Mouse (Mus musculus) R1 (cell line): ENCODE data around the gene Eme2.

Experiments
- DNase-seq: peaks from one replicate; pipeline ENCODE4 v3.0.0-alpha.2; 2018; ENCODE audit warnings: low read depth, low spot score

The Eme2 gene

DNA sequence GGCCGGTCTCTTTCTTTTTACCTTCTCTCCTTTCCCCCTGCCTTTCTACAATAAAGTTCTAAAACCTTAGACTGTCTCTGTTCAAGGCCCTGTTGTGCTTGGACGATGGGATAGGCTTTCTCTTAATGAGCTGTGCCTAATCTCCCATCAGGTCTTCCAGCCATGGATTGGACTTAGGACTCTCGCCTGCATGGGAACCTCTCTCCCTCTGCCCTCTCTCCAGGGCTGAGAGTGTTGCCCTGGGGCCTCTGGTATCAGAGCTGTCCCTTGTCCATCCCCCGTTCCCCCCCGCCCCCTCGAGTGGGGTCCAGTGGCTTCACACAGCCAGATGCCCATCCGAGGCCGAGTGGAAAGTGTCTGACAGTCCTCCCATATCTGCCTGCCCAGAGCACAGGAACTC is 19.9 kb downstream of the Eme2 start:
- no peak for DNase-seq

DNA sequence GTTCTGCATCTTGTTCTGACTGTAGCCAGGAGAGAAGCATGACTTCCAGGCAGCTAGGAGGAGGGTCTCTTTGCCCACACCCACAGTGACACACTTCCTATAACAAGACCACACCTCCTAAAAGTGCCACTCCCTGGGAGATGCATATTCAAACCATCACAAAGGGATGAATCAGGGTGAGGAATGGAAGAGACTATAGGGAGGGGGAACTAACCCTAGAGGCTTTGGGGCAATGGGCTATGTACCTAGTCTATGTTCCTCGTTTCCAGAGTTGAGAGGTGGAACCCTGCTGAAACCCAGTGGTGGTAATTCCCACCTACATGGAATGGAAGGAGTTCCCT is 20.5 kb downstream of the Eme2 start:
- DNase-seq: peak; percentile 96

DNA sequence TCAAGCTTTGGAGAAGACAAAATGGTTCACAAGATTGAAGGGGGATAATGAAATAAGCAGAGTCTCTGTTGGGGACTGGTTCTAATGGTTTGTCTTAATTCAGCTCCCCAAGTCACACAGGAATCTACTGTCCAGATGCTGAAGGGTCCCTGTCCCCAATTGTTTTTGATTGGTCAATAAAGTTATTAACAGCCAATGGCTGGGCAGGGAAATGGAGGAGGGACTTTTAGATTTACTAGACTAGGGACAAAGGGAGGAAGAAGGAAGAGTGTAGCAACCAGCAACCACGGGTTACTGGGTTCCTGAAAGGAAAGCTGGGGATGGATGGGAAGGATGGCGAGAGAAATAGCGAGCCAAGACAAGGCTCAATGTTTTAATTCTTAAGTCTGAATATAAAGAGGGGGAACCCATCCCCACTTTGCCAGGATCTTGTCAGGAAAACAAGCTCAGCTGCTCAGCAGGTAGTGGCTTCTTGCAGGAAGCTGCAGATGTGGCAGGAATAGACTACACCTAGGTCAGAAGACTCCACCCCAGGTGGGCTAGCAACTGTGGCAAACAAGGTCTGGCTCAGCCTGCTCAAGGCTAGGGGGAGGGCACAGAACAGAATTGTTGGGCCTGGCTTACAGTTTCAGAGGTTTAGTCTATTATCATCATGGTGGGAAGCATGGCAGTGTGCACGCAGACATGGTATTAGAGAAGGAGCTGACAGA is 21.0 kb downstream of the Eme2 start:
- peak; percentile 93 for DNase-seq

DNA sequence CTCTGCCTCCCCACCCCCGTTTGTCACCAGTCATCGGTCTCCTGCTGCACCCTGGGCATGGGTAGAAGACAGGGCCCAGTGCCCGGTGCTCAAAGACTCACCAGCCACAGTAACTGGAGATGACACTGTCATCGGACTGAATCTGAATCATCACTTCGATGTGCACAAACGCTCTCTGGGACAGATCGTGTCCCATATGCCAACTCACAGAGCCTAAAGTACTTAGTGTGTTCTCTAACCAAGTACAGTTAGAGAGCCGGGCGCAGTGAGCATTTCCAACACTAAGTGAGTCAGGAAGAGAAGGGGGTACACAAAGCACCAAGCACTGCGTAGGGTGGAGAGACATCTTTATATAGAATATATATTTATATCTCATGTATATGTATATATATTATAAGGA is 27.0 kb downstream of the Eme2 start:
- no peak for DNase-seq

DNA sequence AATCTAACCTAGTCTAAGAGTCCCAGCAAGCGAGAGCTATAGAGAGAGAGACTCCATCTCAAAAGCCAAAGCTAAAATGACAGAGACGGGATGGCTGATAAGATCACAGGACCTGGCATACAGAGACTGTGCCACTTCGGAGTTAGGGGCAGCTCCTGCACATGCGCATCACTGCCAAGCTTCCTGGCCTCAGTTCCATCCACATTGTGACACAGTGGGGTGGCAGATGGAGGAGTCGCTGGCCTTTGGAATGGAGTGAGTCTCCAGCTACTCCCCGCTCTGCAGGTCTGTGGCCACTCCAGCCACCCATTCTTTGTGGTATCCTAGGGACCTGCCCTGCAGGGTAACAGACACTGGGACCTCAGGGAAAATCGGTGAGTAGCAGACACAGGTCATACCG is 29.1 kb downstream of the Eme2 start, which contains the start of gene Igfals:
Gene Igfals (plus strand): TSS at position 222 of the 400 bp plus-strand sequence.
- no peak for DNase-seq

DNA sequence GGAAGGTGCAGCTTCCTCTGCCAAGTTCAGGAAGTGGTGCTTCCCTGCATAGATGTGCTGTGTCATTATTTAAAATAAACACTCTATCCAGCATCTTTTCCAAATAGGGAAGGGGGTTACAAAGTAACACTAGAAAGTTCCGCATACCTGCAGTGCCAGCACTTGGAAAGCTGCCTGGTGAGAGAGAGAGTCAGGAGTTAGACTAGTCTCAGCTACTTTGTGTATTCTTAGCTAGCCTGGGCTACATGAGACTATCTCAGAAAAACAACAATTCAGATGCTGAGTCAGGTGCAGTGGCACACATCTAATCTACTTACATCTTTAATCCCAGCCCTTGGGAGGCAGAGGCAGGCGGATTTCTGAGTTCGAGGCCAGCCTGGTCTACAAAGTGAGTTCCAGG is 33.1 kb downstream of the Eme2 start:
- DNase-seq: no peak

DNA sequence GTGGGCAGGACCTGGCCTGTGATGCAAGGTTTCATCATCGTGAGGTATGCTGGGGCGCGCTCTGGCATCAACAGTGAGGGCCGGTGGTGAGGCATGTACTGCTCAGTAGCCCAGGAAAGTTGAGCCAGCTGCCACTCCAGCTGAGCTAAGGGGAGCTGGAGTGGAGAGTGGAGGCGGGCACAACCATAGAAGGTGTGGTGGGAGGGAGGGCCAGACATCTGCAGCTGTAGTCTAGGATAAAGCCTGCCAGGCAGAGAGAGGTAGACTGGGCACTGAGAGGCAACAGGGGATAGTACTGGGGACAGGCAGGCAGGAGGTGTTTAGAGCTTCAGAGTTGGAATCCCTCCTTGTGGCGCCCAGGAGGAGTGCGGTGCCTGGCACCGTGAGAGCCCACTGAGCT is 34.8 kb downstream of the Eme2 start:
- no peak for DNase-seq

DNA sequence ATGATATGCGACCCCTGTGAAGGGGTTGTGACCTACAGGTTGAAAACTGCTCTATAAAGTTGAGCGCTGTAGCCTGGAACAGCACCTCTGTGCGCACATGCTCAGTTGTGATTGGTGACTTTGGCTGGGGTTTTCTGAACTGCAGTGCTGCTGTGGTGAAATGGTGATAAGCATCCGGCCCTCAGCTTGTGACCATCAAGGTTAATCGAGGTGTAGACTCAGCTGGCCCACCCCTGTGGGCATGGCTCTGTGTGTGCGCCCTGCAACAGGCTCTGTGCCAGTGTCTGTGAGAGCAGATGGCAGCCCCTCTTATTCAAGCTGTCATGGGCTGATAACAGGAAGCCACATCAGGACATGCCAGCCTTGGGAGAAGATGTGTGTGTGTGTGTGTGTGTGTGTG is 35.9 kb downstream of the Eme2 start:
- DNase-seq: no peak

DNA sequence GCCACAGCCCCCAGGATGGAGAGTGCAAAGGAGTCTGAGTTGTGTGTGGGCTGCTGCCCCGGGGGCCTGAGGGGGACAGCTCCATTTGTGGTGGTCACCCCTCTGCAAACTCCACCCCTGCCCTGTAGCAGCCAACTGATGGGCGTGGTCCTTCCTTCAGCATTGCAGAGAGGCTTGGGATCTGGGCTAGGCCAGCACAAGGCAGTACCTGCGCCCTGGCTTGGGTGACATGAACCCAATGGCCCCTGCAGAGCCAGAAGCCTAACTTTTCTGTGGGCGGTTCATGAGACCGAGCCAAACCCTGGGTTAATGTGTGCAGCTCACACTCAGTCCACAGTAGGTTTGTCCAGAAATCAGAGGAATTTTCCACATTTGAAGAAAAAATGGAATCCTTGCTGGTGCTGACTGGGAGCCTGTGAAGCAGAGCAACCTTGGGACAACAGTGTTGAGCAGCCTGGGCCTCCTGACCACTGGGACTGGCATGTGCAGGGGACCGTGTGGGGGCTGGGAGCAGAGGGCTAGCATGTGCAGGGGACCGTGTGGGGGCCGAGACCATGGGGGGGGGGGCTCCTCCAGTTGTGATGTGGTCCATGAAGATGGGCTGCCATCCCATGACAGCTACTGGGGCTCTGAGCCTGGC is 36.9 kb downstream of the Eme2 start:
- DNase-seq: no peak

DNA sequence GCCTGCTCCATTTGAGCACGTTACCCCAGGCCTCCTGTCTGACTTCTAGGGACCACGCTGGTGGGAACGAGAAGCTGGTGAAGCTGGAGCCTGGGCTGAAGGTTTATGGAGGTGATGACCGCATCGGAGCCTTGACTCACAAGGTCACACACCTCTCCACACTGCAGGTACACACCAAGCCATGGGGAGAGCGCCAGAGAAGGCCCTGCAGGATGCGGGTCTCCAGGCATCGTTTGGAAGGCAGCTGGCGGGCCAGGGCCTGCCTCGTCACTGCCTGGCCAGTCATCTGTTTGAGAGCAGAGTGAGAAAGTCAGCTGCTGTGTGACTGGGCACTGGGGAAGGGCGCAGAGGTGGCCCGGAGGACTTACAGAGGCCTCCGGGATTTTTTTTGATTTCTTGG is 38.3 kb downstream of the Eme2 start:
- no peak for DNase-seq

DNA sequence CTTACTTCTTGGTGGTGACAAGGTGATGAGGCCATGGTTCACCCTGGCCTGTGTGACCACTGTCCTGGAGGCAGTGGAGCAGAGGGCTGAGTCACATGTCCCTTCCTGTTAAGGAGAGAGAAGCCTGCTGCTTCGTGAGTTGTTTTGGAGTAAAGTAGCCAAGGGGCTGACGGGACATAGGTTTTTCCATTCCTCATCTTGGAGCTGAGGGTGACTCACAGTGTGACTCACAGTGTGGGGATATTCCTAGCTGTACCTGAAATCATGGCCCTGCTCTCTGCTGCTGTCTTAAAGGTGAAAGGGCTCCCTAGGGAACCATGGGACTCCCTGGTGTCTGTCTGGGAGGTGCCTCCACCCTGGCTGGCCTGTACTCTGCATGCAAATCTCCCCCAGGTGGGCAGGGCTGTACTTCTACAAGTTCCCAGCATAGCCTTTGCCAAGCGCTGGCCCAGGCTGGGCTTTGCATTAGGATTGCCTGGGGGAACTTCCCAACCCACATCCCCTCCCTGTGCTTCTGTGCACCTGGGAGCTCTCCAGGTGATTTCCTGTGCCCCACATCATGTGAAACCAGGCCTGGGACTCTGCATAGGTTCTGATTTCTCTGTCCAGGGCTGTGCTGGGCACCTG is 38.9 kb downstream of the Eme2 start:
- DNase-seq: no peak

DNA sequence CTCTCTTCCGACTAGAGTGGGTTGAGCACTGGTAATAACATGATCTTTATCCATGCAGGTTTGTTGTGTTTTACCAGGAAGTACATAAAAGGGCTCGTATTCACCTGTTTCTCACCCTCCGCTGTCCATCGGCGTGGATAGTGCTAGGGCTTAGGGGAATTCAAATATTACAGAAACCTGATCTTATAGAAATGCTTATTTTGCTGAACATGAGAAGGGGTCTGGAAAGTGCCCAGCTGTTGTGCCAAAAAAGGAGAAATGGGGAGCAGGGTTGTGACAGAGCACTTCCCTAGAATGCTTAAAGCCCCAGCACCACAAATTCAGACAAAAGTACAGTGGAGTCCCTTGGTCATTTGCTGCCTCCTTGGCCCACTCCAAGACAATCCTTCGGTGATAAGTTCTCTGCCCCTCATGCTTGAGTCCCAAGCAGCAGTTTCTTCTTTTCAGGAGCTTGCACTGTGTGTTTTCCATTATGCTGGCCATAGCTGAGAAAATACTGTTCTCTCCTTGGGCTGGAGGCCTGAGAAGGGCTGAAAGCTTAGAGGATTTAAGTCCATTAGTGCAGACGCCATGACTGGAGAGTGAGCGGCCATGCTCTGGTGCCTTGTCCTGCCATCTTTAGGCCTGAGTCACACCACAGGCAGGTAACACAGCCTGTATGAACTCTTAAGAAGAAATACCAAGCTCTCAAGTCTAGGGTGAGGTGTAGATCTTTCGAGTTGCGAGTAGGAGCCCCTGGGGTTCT is 43.3 kb downstream of the Eme2 start:
- no peak for DNase-seq

DNA sequence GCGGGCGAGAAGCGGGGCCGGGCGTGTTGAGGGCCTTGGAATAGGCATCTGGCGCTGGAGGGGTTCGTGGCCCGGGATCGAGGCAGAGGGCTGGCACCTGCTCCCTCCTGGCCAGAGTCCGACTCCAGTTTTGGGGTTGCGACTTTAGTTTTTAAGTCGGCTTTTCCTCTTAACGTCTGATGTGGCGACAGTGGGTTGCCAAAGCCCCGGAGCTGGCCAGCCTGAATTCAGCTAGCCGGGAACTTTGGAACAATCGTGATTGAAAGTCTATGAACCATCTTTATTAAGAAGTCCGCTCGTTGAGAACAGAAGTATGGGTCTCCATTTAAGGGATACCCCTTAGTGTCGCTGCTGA is 44.1 kb downstream of the Eme2 start:
- DNase-seq: no peak

DNA sequence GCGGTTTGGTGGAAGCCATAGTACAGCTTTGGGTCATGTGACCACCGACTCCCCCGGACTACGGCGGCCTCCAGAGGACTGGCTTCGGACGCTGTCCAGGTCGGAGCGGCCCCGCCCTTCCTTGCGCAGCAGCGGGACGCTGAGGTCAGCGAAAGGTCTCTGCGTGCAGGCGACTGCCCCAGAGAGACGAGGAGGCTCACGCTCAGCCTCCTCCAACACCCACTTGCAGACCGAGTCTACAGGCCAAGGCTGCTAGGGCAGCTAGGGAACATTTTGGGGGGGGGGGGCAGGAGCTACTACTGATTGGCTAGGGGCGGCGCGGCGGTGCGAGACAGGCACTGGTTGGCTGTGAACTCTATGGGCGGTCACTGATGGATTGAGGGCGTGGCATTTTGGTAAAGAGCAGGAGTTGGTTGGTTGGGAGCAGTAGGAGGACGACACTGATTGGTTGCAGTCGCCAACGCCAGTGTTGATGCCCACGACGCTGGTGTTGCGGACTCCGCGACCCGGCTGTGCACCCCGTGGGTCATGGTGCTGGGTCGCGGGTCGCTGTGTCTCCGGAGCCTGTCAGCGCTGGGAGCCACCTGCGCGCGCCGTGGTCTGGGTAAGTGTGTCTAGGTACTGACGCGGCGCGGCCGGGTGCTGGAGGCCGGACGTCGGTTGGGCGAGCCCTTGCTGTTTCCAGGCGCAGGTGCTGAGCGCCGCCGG is 44.7 kb downstream of the Eme2 start, which contains the start of gene Fahd1:
Gene Fahd1 (minus strand): TSS at position 300 of the 708 bp plus-strand sequence.
- DNase-seq: peak; percentile 100

DNA sequence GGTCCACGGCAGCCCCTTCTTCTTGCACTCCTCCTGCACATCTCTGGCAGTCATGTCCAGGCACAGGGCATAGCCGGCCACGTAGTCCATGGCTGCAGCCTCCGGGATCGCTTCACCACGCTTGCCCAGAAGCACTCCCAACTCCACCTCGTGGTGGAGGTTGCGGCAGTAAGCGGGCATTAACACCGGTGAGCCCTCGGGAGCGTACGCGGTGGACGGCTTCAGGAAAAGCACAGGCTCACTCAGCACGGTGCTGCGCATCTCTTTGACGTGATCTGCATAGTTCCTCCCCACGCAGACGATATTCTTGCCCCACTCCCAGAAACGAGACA is 45.2 kb downstream of the Eme2 start:
- DNase-seq: no peak

DNA sequence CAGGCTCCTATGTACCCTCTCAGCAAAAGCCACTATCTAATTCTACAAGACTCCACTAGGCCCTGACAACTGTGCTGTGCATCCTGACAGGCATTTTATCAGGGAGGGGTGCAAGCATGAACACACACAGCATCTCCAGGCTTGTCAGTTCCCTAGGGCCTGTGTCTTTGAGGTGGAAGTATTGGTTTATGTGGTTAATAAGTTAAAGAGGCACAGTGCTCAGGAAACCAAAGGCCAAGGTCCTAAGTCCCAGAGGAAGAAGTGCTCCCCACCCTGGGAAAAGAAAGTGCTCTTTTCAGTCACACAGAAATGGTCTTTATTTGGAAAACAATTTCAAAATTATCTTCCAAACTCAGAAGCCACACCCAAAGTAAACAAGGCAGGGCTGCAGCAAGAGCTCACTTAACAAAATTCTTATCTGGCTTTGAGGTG is 46.3 kb downstream of the Eme2 start:
- DNase-seq: no peak

DNA sequence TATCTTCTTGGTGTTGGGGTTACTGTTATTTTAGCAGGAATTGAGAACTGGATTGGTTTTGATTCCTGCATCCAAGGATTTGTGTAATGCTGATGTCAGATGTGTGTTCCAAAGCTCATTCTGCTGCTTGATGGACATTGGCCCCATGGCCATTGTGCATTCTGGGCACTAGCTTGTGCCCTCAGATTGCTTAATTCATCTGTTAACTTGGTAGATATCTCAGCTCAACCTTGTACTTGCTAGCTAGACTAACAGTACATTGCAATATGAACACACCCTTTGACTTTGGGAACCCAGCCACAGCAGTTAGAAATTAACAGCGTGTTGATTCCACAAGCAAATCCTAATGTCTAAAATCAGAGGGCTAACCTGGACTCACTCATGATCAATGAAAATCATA is 47.5 kb downstream of the Eme2 start:
- DNase-seq: no peak

DNA sequence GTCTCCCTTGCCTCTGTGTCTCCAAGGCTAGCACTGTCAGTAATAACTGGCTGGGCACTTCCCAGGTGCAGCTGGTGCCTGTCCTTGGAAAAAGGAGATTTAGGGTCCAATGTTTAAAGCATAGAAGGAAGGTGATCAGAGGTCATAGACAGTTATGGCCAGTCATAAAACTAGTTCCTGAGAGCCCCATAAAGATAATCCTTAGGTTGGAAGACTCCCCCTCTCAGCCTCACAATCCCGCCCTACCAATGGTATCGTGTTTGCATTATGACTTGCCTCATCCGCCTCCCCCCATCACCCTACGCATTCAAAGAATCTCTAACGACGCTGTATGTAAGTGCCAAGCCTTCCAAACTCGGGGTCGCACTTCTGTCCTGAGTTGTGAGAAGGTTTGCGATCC is 50.4 kb downstream of the Eme2 start:
- DNase-seq: no peak

DNA sequence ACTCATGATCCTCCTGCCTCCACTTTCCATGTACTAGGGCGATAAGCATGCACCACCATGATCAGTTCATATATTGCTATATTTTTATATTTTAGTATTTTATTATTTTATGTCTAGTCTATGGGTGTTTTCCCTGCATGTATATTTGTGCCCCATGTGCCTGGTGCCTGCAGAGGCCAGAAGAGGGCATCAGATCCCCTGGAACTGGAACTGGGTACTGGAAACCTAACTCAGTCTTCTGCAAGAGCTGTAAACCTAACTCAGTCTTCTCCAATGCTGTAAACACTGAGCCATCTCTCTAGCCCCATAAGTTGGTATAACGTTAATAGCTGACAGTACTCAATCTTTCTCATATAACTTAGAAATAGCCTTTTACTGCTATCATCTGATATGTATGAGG is 52.3 kb downstream of the Eme2 start:
- no peak for DNase-seq

DNA sequence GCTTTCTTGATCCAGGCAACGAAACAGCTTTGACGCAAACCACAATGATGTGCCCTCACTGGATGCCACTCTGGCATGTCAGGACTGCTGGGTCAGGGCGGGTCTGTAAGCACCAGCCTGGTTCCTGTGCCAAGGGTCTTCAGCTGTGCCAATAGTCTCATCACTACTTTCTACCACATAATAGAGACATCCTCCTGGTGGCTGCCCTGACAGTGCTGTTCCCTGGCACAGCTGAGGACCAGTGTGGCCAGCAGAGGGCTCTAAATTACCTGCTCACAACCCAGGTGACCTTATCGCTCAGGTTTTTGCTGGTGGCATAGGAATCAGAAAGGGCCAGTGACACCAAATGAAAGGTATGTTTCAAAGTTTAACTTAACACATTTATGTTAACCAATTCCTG is 53.8 kb downstream of the Eme2 start:
- DNase-seq: peak; percentile 25

DNA sequence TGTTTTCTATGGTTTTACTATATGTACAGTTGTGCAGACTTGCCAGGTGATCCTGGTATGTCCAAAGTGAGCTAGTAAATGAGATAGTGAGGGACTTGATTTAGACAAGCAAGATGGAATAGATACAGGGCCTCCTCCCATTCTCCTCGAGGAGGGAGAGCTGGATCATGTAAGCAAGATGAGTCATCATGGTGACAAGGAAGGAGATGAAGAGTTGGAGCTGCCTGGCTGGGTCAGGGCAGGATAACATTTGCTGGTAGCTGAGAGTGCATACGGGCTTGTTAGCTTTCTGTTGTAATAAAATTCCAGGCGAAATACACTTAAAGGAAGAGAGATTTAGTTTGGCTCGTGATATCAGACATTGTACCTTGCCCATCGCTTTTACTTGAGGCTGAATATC is 54.5 kb downstream of the Eme2 start:
- no peak for DNase-seq

DNA sequence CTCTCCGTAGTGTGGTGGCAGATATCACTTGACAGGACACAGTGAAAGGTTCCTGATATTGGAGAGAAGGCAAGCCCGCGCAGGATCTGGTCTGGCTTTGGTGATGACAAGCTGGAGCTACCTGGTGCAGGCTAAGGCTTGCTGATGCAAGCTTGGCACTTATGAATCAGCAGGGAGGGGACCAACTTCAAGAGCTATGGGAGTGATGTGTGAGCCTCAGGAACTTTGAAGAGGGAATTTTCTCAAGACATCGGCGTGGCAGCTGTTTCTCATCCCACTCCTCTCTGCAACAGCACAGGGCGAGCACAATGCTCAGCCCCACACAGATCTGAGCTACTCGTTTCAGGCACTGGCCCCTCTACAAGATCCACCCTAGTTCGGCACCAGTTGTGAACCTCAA is 55.0 kb downstream of the Eme2 start, which contains the start of gene Hagh:
Gene Hagh (plus strand): TSS at position 302 of the 400 bp plus-strand sequence.
- DNase-seq: no peak
